Mouse (Mus musculus) forebrain, embryonic 12.5 days (tissue): ENCODE data around the gene Tas2r108. TPM values are rescaled to one million over a fixed set of nuclear protein-coding genes. Genes with fewer than 3 reads are reported as not detected.

Experiments
- polyA plus RNA-seq: library from polyadenylated mRNA; unstranded; fragments of >200 nt; fragmentation: Nextera tagmentation; extraction: Ambion mirVana; gene quantifications from 2 replicates; pipeline ENCODE4 v1.2.1, GENCODE M21; 2016

Gene Tas2r108
- polyA plus RNA-seq, 1 experiment from 2014 or later, result not detected

Other genes with a start within 250 kb of the Tas2r108 start
- 39.9 and 44.1 TPM in 2 replicates for gene Agk, start 168.4 kb upstream of the Tas2r108 start, polyA plus RNA-seq
- gene E330009J07Rik, start 57.4 kb upstream of the Tas2r108 start, polyA plus RNA-seq, result 25.8 and 28.4 TPM in 2 replicates
- 0.19 and 0.24 TPM in 2 replicates for gene Wee2, start 54.4 kb upstream of the Tas2r108 start, polyA plus RNA-seq
- 199 TPM in 2 replicates for gene Ssbp1, start 22.2 kb upstream of the Tas2r108 start, polyA plus RNA-seq
- gene Tas2r137, start 2.3 kb upstream of the Tas2r108 start, polyA plus RNA-seq, result not detected in 2 replicates
- gene Prss37, start 26.0 kb downstream of the Tas2r108 start, polyA plus RNA-seq, result not detected in 2 replicates
- gene Olfr461, start 61.5 kb downstream of the Tas2r108 start, polyA plus RNA-seq, result 0.08 and 0.41 TPM in 2 replicates
- not detected in 2 replicates for gene Olfr460, start 76.0 kb downstream of the Tas2r108 start, polyA plus RNA-seq
- 0.29 and 0.52 TPM in 2 replicates for gene Clec5a, start 92.3 kb downstream of the Tas2r108 start, polyA plus RNA-seq
- gene Tas2r138, start 119.8 kb downstream of the Tas2r108 start, polyA plus RNA-seq, result not detected in 2 replicates
- 0.03 TPM in 1 of 2 replicates, not detected in the other for gene Mgam, start 135.3 kb downstream of the Tas2r108 start, polyA plus RNA-seq